ENCODE assay signal across 14 mouse cellular contexts in the genomic region with DNA sequence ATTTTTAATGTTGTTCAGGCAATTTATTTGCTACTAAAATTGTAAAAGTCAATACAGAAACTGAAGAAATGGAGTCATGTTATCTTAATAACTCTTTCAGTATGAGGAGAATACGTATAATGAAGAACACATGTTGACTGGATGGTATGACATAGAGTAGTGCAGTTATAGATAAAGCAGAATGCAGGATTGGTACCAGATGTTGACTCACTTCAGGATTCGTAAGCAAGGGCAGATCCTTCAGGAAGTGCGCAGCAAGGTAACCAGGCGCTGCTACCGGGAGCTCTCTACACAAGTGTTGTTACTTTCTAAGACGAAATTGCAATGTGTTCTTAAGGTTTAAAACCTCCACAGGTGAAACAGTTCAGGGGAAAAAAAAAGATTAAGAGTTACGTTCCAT.
"Had no signal": no experiment of that assay in that cellular context is flagged by ENCODE, and none has a peak within 500 bp of the region (broad histone marks: within the 10 kb centered on the region; RNA-seq: fewer than 3 reads in every experiment).

No protein-coding gene starts in this region.

- H3K36me3 ChIP-seq: limb, embryonic 12.5 days; liver, embryonic 15.5 days; midbrain, embryonic 12.5 days had no signal

- H3K4me1 ChIP-seq: limb, embryonic 12.5 days; liver, embryonic 15.5 days; midbrain, embryonic 12.5 days had no signal

- H3K4me2 ChIP-seq: limb, embryonic 12.5 days; liver, embryonic 11.5 days; liver, embryonic 15.5 days; midbrain, embryonic 12.5 days had no signal

- H3K9ac ChIP-seq: limb, embryonic 12.5 days; liver, embryonic 15.5 days; midbrain, embryonic 12.5 days had no signal

- DNase-seq: kidney, adult 8-10 months; kidney, postnatal 36 days; layer of hippocampus, adult 9-11 months; layer of hippocampus, postnatal 36 days; lung, adult 2 months; lung, postnatal 36 days; right cerebral cortex, postnatal 14 days; thymus, postnatal 4 days had no signal

- H3K4me3 ChIP-seq: limb, embryonic 12.5 days; liver, embryonic 15.5 days; midbrain, embryonic 12.5 days had no signal

- H3K9me3 ChIP-seq: limb, embryonic 12.5 days; liver, embryonic 15.5 days; midbrain, embryonic 12.5 days had no signal

- ATAC-seq: lung, postnatal 0 days; midbrain, embryonic 16.5 days had no signal

- H3K27me3 ChIP-seq: limb, embryonic 12.5 days; liver, embryonic 15.5 days; midbrain, embryonic 12.5 days had no signal

- H3K27ac ChIP-seq: limb, embryonic 12.5 days; liver, embryonic 15.5 days; midbrain, embryonic 12.5 days had no signal
